Mouse (Mus musculus): ENCODE results near the gene Sox5. TPM values are rescaled to one million over a fixed set of nuclear protein-coding genes. Genes with fewer than 3 reads are reported as not detected.

Gene Sox5
- polyA plus RNA-seq, 1 experiment from 2014 or later, result 54.7 TPM

GRCm38 (mm10) chr6:144151075-144151474 lies 630.7 kb downstream of the Sox5 start:
- Histone ChIP-seq H3K9ac (ENCODE audit: low read length) (no peak overlapping the region), H3K4me2 (ENCODE audit: low read depth, severe bottlenecking) (no peak overlapping the region), H3K4me1 (ENCODE audit: control insufficient read depth, insufficient read depth, low read length) (no peaks in the 10 kb centered on the region), H3K36me3 (ENCODE audit: control insufficient read depth, insufficient read depth, low read length) (no peaks in the 10 kb centered on the region), H3K27ac (replicated peaks; ENCODE audit: low read depth, low read length) (no peak overlapping the region), H3K9me3 (ENCODE audit: control insufficient read depth, low read length) (no peaks in the 10 kb centered on the region), H3K27me3 (ENCODE audit: control insufficient read depth, insufficient read depth, low read length) (no peaks in the 10 kb centered on the region), H3K4me3 (ENCODE audit: low read depth, low read length) (no peak overlapping the region)
- DNase-seq (ENCODE audit: low spot score) (no peak), ATAC-seq (ENCODE audit: insufficient number of reproducible peaks, low FRiP score, low TSS enrichment, low read depth) (no peak)
- 82% methylated on average over 10 of the region's 10 CpGs for WGBS

- Histone ChIP-seq H3K4me3 (ENCODE audit: low read depth, low read length) (no peak overlapping the region), H3K4me1 (ENCODE audit: control insufficient read depth, insufficient read depth, low read length) (no peaks in the 10 kb centered on the region), H3K4me2 (ENCODE audit: low read depth, severe bottlenecking) (no peak overlapping the region), H3K36me3 (ENCODE audit: control insufficient read depth, insufficient read depth, low read length) (no peaks in the 10 kb centered on the region), H3K27me3 (ENCODE audit: control insufficient read depth, insufficient read depth, low read length) (no peaks in the 10 kb centered on the region), H3K27ac (replicated peaks; ENCODE audit: low read depth, low read length) (no peak overlapping the region), H3K9ac (ENCODE audit: low read length) (no peak overlapping the region), H3K9me3 (ENCODE audit: control insufficient read depth, low read length) (no peaks in the 10 kb centered on the region)
- ATAC-seq (ENCODE audit: insufficient number of reproducible peaks, low FRiP score, low TSS enrichment, low read depth) (no peak), DNase-seq (ENCODE audit: low spot score) (no peak)
- 92% methylated on average over 5 of the region's 5 CpGs for WGBS
Measured at GRCm38 (mm10) chr6:144137397-144137796, 644.4 kb downstream of the Sox5 start.

GRCm38 (mm10) chr6:144136894-144137293 lies 644.9 kb downstream of the Sox5 start:
- Histone ChIP-seq H3K4me3 (ENCODE audit: low read depth, low read length) (no peak overlapping the region), H3K4me2 (ENCODE audit: low read depth, severe bottlenecking) (no peak overlapping the region), H3K9ac (ENCODE audit: low read length) (no peak overlapping the region), H3K36me3 (ENCODE audit: control insufficient read depth, insufficient read depth, low read length) (no peaks in the 10 kb centered on the region), H3K4me1 (ENCODE audit: control insufficient read depth, insufficient read depth, low read length) (no peaks in the 10 kb centered on the region), H3K9me3 (ENCODE audit: control insufficient read depth, low read length) (no peaks in the 10 kb centered on the region), H3K27me3 (ENCODE audit: control insufficient read depth, insufficient read depth, low read length) (no peaks in the 10 kb centered on the region), H3K27ac (replicated peaks; ENCODE audit: low read depth, low read length) (no peak overlapping the region)
- ATAC-seq (ENCODE audit: insufficient number of reproducible peaks, low FRiP score, low TSS enrichment, low read depth), result no peak
- no peak for DNase-seq (ENCODE audit: low spot score)
- WGBS, result 89% methylated on average over 4 of the region's 4 CpGs

- ATAC-seq (ENCODE audit: insufficient number of reproducible peaks, low FRiP score, low TSS enrichment, low read depth) (no peak), DNase-seq (ENCODE audit: low spot score) (no peak)
- H3K9me3 ChIP-seq (ENCODE audit: control insufficient read depth, low read length), result no peaks in the 10 kb centered on the region
- no peaks in the 10 kb centered on the region for H3K4me1 ChIP-seq (ENCODE audit: control insufficient read depth, insufficient read depth, low read length)
- H3K27me3 ChIP-seq (ENCODE audit: control insufficient read depth, insufficient read depth, low read length), result no peaks in the 10 kb centered on the region
- no peaks in the 10 kb centered on the region for H3K36me3 ChIP-seq (ENCODE audit: control insufficient read depth, insufficient read depth, low read length)
- 93% methylated on average over 12 of the region's 12 CpGs for WGBS
- H3K27ac ChIP-seq (replicated peaks; ENCODE audit: low read depth, low read length), result no peak overlapping the region
- H3K4me2 ChIP-seq (ENCODE audit: low read depth, severe bottlenecking), result no peak overlapping the region
- H3K9ac ChIP-seq (ENCODE audit: low read length), result no peak overlapping the region
- no peak overlapping the region for H3K4me3 ChIP-seq (ENCODE audit: low read depth, low read length)
Measured at GRCm38 (mm10) chr6:144129927-144130326, 651.9 kb downstream of the Sox5 start.

GRCm38 (mm10) chr6:144119961-144120360 lies 661.8 kb downstream of the Sox5 start:
- ATAC-seq (ENCODE audit: insufficient number of reproducible peaks, low FRiP score, low TSS enrichment, low read depth) (no peak), DNase-seq (ENCODE audit: low spot score) (no peak)
- H3K27ac ChIP-seq (replicated peaks; ENCODE audit: low read depth, low read length), result no peak overlapping the region
- no peak overlapping the region for H3K4me2 ChIP-seq (ENCODE audit: low read depth, severe bottlenecking)
- no peaks in the 10 kb centered on the region for H3K36me3 ChIP-seq (ENCODE audit: control insufficient read depth, insufficient read depth, low read length)
- peaks cover 3% of the 10 kb centered on the region; the same call in 1 of the 2 replicates for H3K4me1 ChIP-seq (ENCODE audit: control insufficient read depth, insufficient read depth, low read length)
- H3K27me3 ChIP-seq (ENCODE audit: control insufficient read depth, insufficient read depth, low read length), result no peaks in the 10 kb centered on the region
- H3K4me3 ChIP-seq (ENCODE audit: low read depth, low read length), result no peak overlapping the region
- WGBS, result 75% methylated on average over 1 of the region's 1 CpGs
- no peak overlapping the region for H3K9ac ChIP-seq (ENCODE audit: low read length)
- no peaks in the 10 kb centered on the region for H3K9me3 ChIP-seq (ENCODE audit: control insufficient read depth, low read length)

- Histone ChIP-seq H3K27ac (replicated peaks; ENCODE audit: low read depth, low read length) (no peak overlapping the region), H3K36me3 (ENCODE audit: control insufficient read depth, insufficient read depth, low read length) (no peaks in the 10 kb centered on the region), H3K4me3 (ENCODE audit: low read depth, low read length) (no peak overlapping the region), H3K27me3 (ENCODE audit: control insufficient read depth, insufficient read depth, low read length) (no peaks in the 10 kb centered on the region), H3K9me3 (ENCODE audit: control insufficient read depth, low read length) (no peaks in the 10 kb centered on the region), H3K4me2 (ENCODE audit: low read depth, severe bottlenecking) (no peak overlapping the region), H3K9ac (ENCODE audit: low read length) (no peak overlapping the region), H3K4me1 (ENCODE audit: control insufficient read depth, insufficient read depth, low read length) (peaks cover 3% of the 10 kb centered on the region; the same call in 1 of the 2 replicates)
- 85% methylated on average over 6 of the region's 6 CpGs for WGBS
- DNase-seq (ENCODE audit: low spot score) (no peak), ATAC-seq (ENCODE audit: insufficient number of reproducible peaks, low FRiP score, low TSS enrichment, low read depth) (no peak)
Measured at GRCm38 (mm10) chr6:144116646-144117045, 665.1 kb downstream of the Sox5 start.

GRCm38 (mm10) chr6:144111561-144111960 lies 670.2 kb downstream of the Sox5 start:
- WGBS, result 96% methylated on average over 6 of the region's 6 CpGs

GRCm38 (mm10) chr6:144106848-144107247 lies 674.9 kb downstream of the Sox5 start:
- Histone ChIP-seq H3K4me1 (ENCODE audit: control insufficient read depth, insufficient read depth, low read length) (no peaks in the 10 kb centered on the region), H3K4me2 (ENCODE audit: low read depth, severe bottlenecking) (no peak overlapping the region), H3K9me3 (ENCODE audit: control insufficient read depth, low read length) (no peaks in the 10 kb centered on the region), H3K36me3 (ENCODE audit: control insufficient read depth, insufficient read depth, low read length) (no peaks in the 10 kb centered on the region), H3K9ac (ENCODE audit: low read length) (no peak overlapping the region), H3K27me3 (ENCODE audit: control insufficient read depth, insufficient read depth, low read length) (no peaks in the 10 kb centered on the region), H3K4me3 (ENCODE audit: low read depth, low read length) (no peak overlapping the region), H3K27ac (replicated peaks; ENCODE audit: low read depth, low read length) (no peak overlapping the region)
- no peak for ATAC-seq (ENCODE audit: insufficient number of reproducible peaks, low FRiP score, low TSS enrichment, low read depth)
- 83% methylated on average over 10 of the region's 10 CpGs for WGBS
- no peak for DNase-seq (ENCODE audit: low spot score)

More at GRCm38 (mm10) chr6:144111561-144111960, 670.2 kb downstream of the Sox5 start:
- H3K9ac ChIP-seq (ENCODE audit: low read length), result no peak overlapping the region
- no peak overlapping the region for H3K4me2 ChIP-seq (ENCODE audit: low read depth, severe bottlenecking)
- DNase-seq (ENCODE audit: low spot score), result no peak
- H3K4me1 ChIP-seq (ENCODE audit: control insufficient read depth, insufficient read depth, low read length), result no peaks in the 10 kb centered on the region
- H3K36me3 ChIP-seq (ENCODE audit: control insufficient read depth, insufficient read depth, low read length), result no peaks in the 10 kb centered on the region
- H3K27me3 ChIP-seq (ENCODE audit: control insufficient read depth, insufficient read depth, low read length), result no peaks in the 10 kb centered on the region
- ATAC-seq (ENCODE audit: insufficient number of reproducible peaks, low FRiP score, low TSS enrichment, low read depth), result no peak
- H3K4me3 ChIP-seq (ENCODE audit: low read depth, low read length), result no peak overlapping the region
- H3K9me3 ChIP-seq (ENCODE audit: control insufficient read depth, low read length), result no peaks in the 10 kb centered on the region
- no peak overlapping the region for H3K27ac ChIP-seq (replicated peaks; ENCODE audit: low read depth, low read length)

- Histone ChIP-seq H3K9ac (ENCODE audit: low read length) (no peak overlapping the region), H3K4me3 (ENCODE audit: low read depth, low read length) (no peak overlapping the region), H3K27ac (replicated peaks; ENCODE audit: low read depth, low read length) (no peak overlapping the region), H3K9me3 (ENCODE audit: control insufficient read depth, low read length) (no peaks in the 10 kb centered on the region), H3K36me3 (ENCODE audit: control insufficient read depth, insufficient read depth, low read length) (no peaks in the 10 kb centered on the region), H3K4me1 (ENCODE audit: control insufficient read depth, insufficient read depth, low read length) (no peaks in the 10 kb centered on the region), H3K27me3 (ENCODE audit: control insufficient read depth, insufficient read depth, low read length) (no peaks in the 10 kb centered on the region), H3K4me2 (ENCODE audit: low read depth, severe bottlenecking) (no peak overlapping the region)
- no peak for DNase-seq (ENCODE audit: low spot score)
- 93% methylated on average over 12 of the region's 12 CpGs for WGBS
- ATAC-seq (ENCODE audit: insufficient number of reproducible peaks, low FRiP score, low TSS enrichment, low read depth), result no peak
Measured at GRCm38 (mm10) chr6:144105645-144106044, 676.1 kb downstream of the Sox5 start.

Measured in limb, embryonic 11.5 days (tissue).